Mouse (Mus musculus) brain, embryonic 14.5 days (tissue): ENCODE measurements at regions not wholly inside any gene's neighbourhood (a gene's known extent, or its start where the extent isn't known, plus 50 kb on each side); places are given as distances from the start of the nearest gene placed in this dataset.

Experiments used
- DNase-seq: peaks from one replicate; pipeline ENCODE4 v3.0.0-alpha.2; 2011; ENCODE audit warnings: low read depth
- CTCF ChIP-seq: fragments of 200-500 bp; IDR thresholded peaks from 2 replicates; pipeline ENCODE4 v1.5.1; 2012; ENCODE audit warnings: inconsistent platforms, mild to moderate bottlenecking, moderate library complexity, borderline replicate concordance; ENCODE audit not compliant: insufficient read depth, insufficient read length; ENCODE audit errors: extremely low read depth
- POLR2A ChIP-seq: fragments of 200-500 bp; IDR thresholded peaks from 2 replicates; pipeline ENCODE4 v1.6.1; 2012; ENCODE audit warnings: mild to moderate bottlenecking, inconsistent platforms, borderline replicate concordance; ENCODE audit not compliant: poor library complexity, insufficient read depth, insufficient read length, severe bottlenecking; ENCODE audit errors: extremely low read depth

- peak; percentile 22 for DNase-seq
- TF ChIP-seq CTCF = no peak
- TF ChIP-seq POLR2A = no peak
Observed at GRCm38 (mm10) chr6:117676064-117676821, 164.7 kb upstream of the Zfp637 start.

GRCm38 (mm10) chr6:117677062-117677461 is 163.9 kb upstream of the Zfp637 start:
- peak; percentile 19 for DNase-seq
- TF ChIP-seq POLR2A (no peak), CTCF (no peak)

GRCm38 (mm10) chr6:117677821-117678220 is 163.2 kb upstream of the Zfp637 start:
- no peak for DNase-seq
- TF ChIP-seq CTCF (no peak), POLR2A (no peak)

- TF ChIP-seq CTCF (no peak), POLR2A (no peak)
- no peak for DNase-seq
Observed at GRCm38 (mm10) chr6:117678276-117678675, 162.7 kb upstream of the Zfp637 start.

- no peak for TF ChIP-seq CTCF
- no peak for TF ChIP-seq POLR2A
- DNase-seq = no peak
Observed at GRCm38 (mm10) chr6:117678877-117679276, 162.1 kb upstream of the Zfp637 start.

GRCm38 (mm10) chr6:117686212-117686611 is 154.8 kb upstream of the Zfp637 start:
- no peak for TF ChIP-seq CTCF
- DNase-seq = no peak

GRCm38 (mm10) chr6:117687045-117687444 is 153.9 kb upstream of the Zfp637 start:
- DNase-seq = no peak
- no peak for TF ChIP-seq POLR2A
- TF ChIP-seq CTCF = peak; percentile 13; the same call in 1 of the 2 replicates

GRCm38 (mm10) chr6:117688664-117689178 is 152.3 kb upstream of the Zfp637 start:
- TF ChIP-seq POLR2A (no peak), CTCF (no peak)
- no peak for DNase-seq

- TF ChIP-seq CTCF (no peak), POLR2A (no peak)
- DNase-seq = peak; percentile 45
Observed at GRCm38 (mm10) chr6:117700286-117700685, 140.7 kb upstream of the Zfp637 start.

- DNase-seq = no peak
Observed at GRCm38 (mm10) chr6:117701547-117701946, 139.4 kb upstream of the Zfp637 start.

GRCm38 (mm10) chr6:117706006-117706405 is 135.0 kb upstream of the Zfp637 start:
- DNase-seq = no peak
- TF ChIP-seq POLR2A (no peak), CTCF (no peak)

More at GRCm38 (mm10) chr6:117701547-117701946, 139.4 kb upstream of the Zfp637 start:
- TF ChIP-seq CTCF = no peak
- TF ChIP-seq POLR2A = no peak

- TF ChIP-seq CTCF (no peak), POLR2A (no peak)
- DNase-seq = no peak
Observed at GRCm38 (mm10) chr6:117709212-117709611, 131.8 kb upstream of the Zfp637 start.
